Mouse (Mus musculus) cerebellum, postnatal 4 days (tissue): ENCODE results near the gene Spint3.

Experiments used
- DNase-seq, 2 experiments: peaks; one replicate each; pipeline ENCODE4 v3.0.0; 2022; ENCODE audit warnings: low spot score in 2 of 2, mixed read lengths in 1 of 2

The Spint3 gene

GRCm38 (mm10) chr2:164549963-164550894 lies 23.0 kb downstream of the Spint3 start:
- DNase-seq, result peak in 1 of 2 experiments; percentile 12

GRCm38 (mm10) chr2:164549338-164549737 lies 23.9 kb downstream of the Spint3 start:
- DNase-seq, result no peak

- DNase-seq, result no peak
Observed at GRCm38 (mm10) chr2:164544454-164545097, 28.7 kb downstream of the Spint3 start.

- no peak for DNase-seq
Observed at GRCm38 (mm10) chr2:164543745-164544144, 29.5 kb downstream of the Spint3 start.

GRCm38 (mm10) chr2:164542598-164542997 lies 30.7 kb downstream of the Spint3 start:
- no peak for DNase-seq

GRCm38 (mm10) chr2:164542132-164542531 lies 31.1 kb downstream of the Spint3 start:
- DNase-seq, result no peak

- DNase-seq, result no peak
Observed at GRCm38 (mm10) chr2:164540652-164541427, 32.4 kb downstream of the Spint3 start.

GRCm38 (mm10) chr2:164537003-164537402 lies 36.3 kb downstream of the Spint3 start:
- no peak for DNase-seq

- DNase-seq, result no peak
Observed at GRCm38 (mm10) chr2:164534315-164534714, 38.9 kb downstream of the Spint3 start.

GRCm38 (mm10) chr2:164531169-164531568 lies 42.1 kb downstream of the Spint3 start:
- peak; percentile 59 to 79 for DNase-seq

- DNase-seq, result no peak
Observed at GRCm38 (mm10) chr2:164528557-164528956, 44.7 kb downstream of the Spint3 start.

- peak in 1 of 2 experiments; percentile 43 for DNase-seq
Observed at GRCm38 (mm10) chr2:164523301-164523773, 49.9 kb downstream of the Spint3 start.

GRCm38 (mm10) chr2:164522280-164522679 lies 51.0 kb downstream of the Spint3 start:
- DNase-seq, result no peak

- no peak for DNase-seq
Observed at GRCm38 (mm10) chr2:164521841-164522240, 51.4 kb downstream of the Spint3 start.

- peak in 1 of 2 experiments; percentile 24 for DNase-seq
Observed at GRCm38 (mm10) chr2:164520782-164521181, 52.5 kb downstream of the Spint3 start.
